Mouse (Mus musculus) retina, postnatal 7 days (tissue): Measurements from ENCODE around the gene Gm7978.
"Not testable (repeated sequence)": the region's sequence is repeated elsewhere in the genome, so short reads cannot be mapped to it uniquely, and the experiment has no call there.

ENCODE experiments used
- DNase-seq: peaks from one replicate; pipeline ENCODE4 v3.0.0-alpha.2; 2012; ENCODE audit warnings: low read depth, low spot score

The Gm7978 gene

DNA sequence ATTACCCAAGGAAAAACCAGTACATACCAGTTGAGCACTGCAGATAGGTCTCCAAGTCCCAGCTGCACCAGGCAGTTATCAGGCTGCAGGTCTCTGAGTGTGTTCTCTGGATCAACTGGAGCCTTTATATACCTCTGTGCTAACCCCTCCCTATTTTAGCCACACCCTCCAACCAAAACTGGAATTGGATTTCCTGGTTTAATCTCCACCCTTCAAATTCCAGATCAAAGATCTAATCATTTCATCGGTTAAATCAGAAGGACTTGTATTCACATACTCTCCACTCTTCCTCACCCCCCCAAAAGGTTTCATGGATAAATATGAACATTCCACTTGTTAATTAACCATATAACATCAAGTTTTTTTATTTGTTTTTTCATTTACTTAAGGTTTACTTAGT lies at the start of gene Gm7978:
TSS of gene Gm7978 (minus strand) at position 101 of the 400 bp plus-strand sequence.
- DNase-seq, result not testable (repeated sequence)

DNA sequence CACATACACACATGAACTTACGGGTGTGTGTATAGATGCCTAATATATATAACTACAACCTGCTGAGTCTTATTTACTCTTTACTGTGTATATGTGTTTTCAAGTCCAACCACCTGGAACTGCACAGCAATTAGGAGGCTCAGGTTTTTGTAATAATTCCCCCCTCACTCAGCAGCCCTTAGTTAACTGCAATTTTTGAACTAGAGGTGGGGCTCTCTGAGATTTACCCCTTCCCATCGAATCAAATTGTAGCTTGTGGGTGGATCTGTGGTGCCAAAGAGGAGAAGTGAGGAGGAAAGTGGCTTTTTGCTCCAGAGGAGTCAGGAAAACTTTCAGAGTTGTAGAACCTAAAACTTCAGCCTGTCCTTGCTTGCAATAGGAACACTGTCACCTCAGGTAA lies 39.7 kb upstream of the Gm7978 start, which contains the start of gene E330014E10Rik:
TSS of gene E330014E10Rik (plus strand) at position 301 of the 400 bp plus-strand sequence.
- not testable (repeated sequence) for DNase-seq

DNA sequence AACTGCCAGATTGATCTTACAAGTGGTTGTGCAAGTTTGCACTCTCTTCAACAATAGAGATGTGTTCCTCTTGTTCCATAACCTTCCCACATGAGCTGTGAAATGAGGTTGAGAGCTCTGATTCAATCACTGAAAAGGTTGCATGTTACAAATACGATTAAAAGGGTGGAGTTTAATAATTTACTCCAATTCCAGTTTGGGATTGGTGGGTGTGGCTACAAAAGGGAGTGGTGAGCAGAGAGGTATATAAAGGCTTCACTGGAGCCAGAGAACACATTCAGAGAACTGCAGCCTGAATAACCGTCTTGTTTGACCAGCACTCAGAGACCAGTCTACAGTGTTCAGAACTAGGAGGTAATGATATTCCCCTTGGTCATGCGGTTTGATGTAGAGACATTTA lies 5.7 kb upstream of the Gm7978 start, which contains the start of gene Gm7982:
TSS of gene Gm7982 (plus strand) at position 301 of the 400 bp plus-strand sequence.
- DNase-seq, result not testable (repeated sequence)
